Mouse (Mus musculus): ENCODE measurements at regions not wholly inside any gene's neighbourhood (a gene's known extent, or its start where the extent isn't known, plus 50 kb on each side); places are given as distances from the start of the nearest gene placed in this dataset.

GRCm38 (mm10) chr7:77502608-77503007, 1235.2 kb downstream of the Ntrk3 start:
- Histone ChIP-seq H3K9ac (ENCODE audit: insufficient read depth, low read depth, low read length, poor library complexity, severe bottlenecking) (no peak overlapping the region), H3K4me3 (ENCODE audit: insufficient read depth in 1 of 2, low read depth in 1 of 2, low read length in 2 of 2, poor library complexity in 1 of 2, severe bottlenecking in 1 of 2) (no peak overlapping the region), H3K27ac (ENCODE audit: insufficient read depth, low read depth, low read length, poor library complexity, severe bottlenecking) (no peak overlapping the region), H3K4me1 (ENCODE audit: control insufficient read depth in 2 of 2, insufficient read depth in 2 of 2, low read length in 2 of 2, poor library complexity in 1 of 2) (no peaks in the 10 kb centered on the region), H3K36me3 (ENCODE audit: control insufficient read depth, insufficient read depth, low read length, poor library complexity, severe bottlenecking) (no peaks in the 10 kb centered on the region), H3K9me3 (ENCODE audit: control insufficient read depth, insufficient read depth, low read depth, low read length) (no peaks in the 10 kb centered on the region)
- in situ Hi-C loops (cut with MboI; ENCODE audit: low sequenced_read_pairs in 2 of 2, unreplicated experiment in 2 of 2), result no loop called here
- DNase-seq (ENCODE audit: low read depth, low spot score), result no peak
- no peak for TF ChIP-seq ZNF384 (IDR thresholded peaks at IDR 0.05; ENCODE audit: low read depth, low read length)
- no peak for TF ChIP-seq ZC3H11A (IDR thresholded peaks at IDR 0.05; ENCODE audit: borderline replicate concordance, low read depth, low read length)
- no peak for TF ChIP-seq HCFC1 (IDR thresholded peaks at IDR 0.05; ENCODE audit: borderline replicate concordance, insufficient read depth, low read length)
- TF ChIP-seq CHD2 (IDR thresholded peaks at IDR 0.05; ENCODE audit: low read depth, low read length), result no peak
- no peak for TF ChIP-seq MAFK (IDR thresholded peaks at IDR 0.05; ENCODE audit: insufficient read depth, low read depth, low read length)

- no peak overlapping the region for H3K9ac ChIP-seq (ENCODE audit: insufficient read depth, low read depth, low read length, poor library complexity, severe bottlenecking)
- peak; percentile 47 for DNase-seq (ENCODE audit: low read depth, low spot score)
- in situ Hi-C loops (cut with MboI; ENCODE audit: low sequenced_read_pairs in 2 of 2, unreplicated experiment in 2 of 2), result no loop called here
- no peak overlapping the region for H3K27ac ChIP-seq (ENCODE audit: insufficient read depth, low read depth, low read length, poor library complexity, severe bottlenecking)
- H3K36me3 ChIP-seq (ENCODE audit: control insufficient read depth, insufficient read depth, low read length, poor library complexity, severe bottlenecking), result no peaks in the 10 kb centered on the region
- no peaks in the 10 kb centered on the region for H3K9me3 ChIP-seq (ENCODE audit: control insufficient read depth, insufficient read depth, low read depth, low read length)
- H3K4me1 ChIP-seq (ENCODE audit: control insufficient read depth in 2 of 2, insufficient read depth in 2 of 2, low read length in 2 of 2, poor library complexity in 1 of 2), result no peaks in the 10 kb centered on the region
- no peak for TF ChIP-seq CHD2 (IDR thresholded peaks at IDR 0.05; ENCODE audit: low read depth, low read length)
- TF ChIP-seq MAFK (IDR thresholded peaks at IDR 0.05; ENCODE audit: insufficient read depth, low read depth, low read length), result no peak
- no peak for TF ChIP-seq ZNF384 (IDR thresholded peaks at IDR 0.05; ENCODE audit: low read depth, low read length)
- TF ChIP-seq ZC3H11A (IDR thresholded peaks at IDR 0.05; ENCODE audit: borderline replicate concordance, low read depth, low read length), result no peak
- no peak for TF ChIP-seq HCFC1 (IDR thresholded peaks at IDR 0.05; ENCODE audit: borderline replicate concordance, insufficient read depth, low read length)
- no peak overlapping the region for H3K4me3 ChIP-seq (ENCODE audit: insufficient read depth in 1 of 2, low read depth in 1 of 2, low read length in 2 of 2, poor library complexity in 1 of 2, severe bottlenecking in 1 of 2)
Observed at GRCm38 (mm10) chr7:77495066-77495465, 1242.7 kb downstream of the Ntrk3 start.

GRCm38 (mm10) chr7:77477519-77477918, 1247.8 kb downstream of the Agbl1 start:
- Histone ChIP-seq H3K4me1 (ENCODE audit: control insufficient read depth in 2 of 2, insufficient read depth in 2 of 2, low read length in 2 of 2, poor library complexity in 1 of 2) (no peaks in the 10 kb centered on the region), H3K36me3 (ENCODE audit: control insufficient read depth, insufficient read depth, low read length, poor library complexity, severe bottlenecking) (no peaks in the 10 kb centered on the region), H3K4me3 (ENCODE audit: insufficient read depth in 1 of 2, low read depth in 1 of 2, low read length in 2 of 2, poor library complexity in 1 of 2, severe bottlenecking in 1 of 2) (no peak overlapping the region), H3K27ac (ENCODE audit: insufficient read depth, low read depth, low read length, poor library complexity, severe bottlenecking) (no peak overlapping the region), H3K9ac (ENCODE audit: insufficient read depth, low read depth, low read length, poor library complexity, severe bottlenecking) (no peak overlapping the region), H3K9me3 (ENCODE audit: control insufficient read depth, insufficient read depth, low read depth, low read length) (no peaks in the 10 kb centered on the region)
- in situ Hi-C loops (cut with MboI; ENCODE audit: low sequenced_read_pairs in 2 of 2, unreplicated experiment in 2 of 2), result no loop called here
- TF ChIP-seq MAFK (IDR thresholded peaks at IDR 0.05; ENCODE audit: insufficient read depth, low read depth, low read length), result no peak
- DNase-seq (ENCODE audit: low read depth, low spot score), result no peak

- Histone ChIP-seq H3K36me3 (ENCODE audit: control insufficient read depth, insufficient read depth, low read length, poor library complexity, severe bottlenecking) (no peaks in the 10 kb centered on the region), H3K4me3 (ENCODE audit: insufficient read depth in 1 of 2, low read depth in 1 of 2, low read length in 2 of 2, poor library complexity in 1 of 2, severe bottlenecking in 1 of 2) (no peak overlapping the region), H3K9ac (ENCODE audit: insufficient read depth, low read depth, low read length, poor library complexity, severe bottlenecking) (no peak overlapping the region), H3K4me1 (ENCODE audit: control insufficient read depth in 2 of 2, insufficient read depth in 2 of 2, low read length in 2 of 2, poor library complexity in 1 of 2) (no peaks in the 10 kb centered on the region), H3K27ac (ENCODE audit: insufficient read depth, low read depth, low read length, poor library complexity, severe bottlenecking) (no peak overlapping the region), H3K9me3 (ENCODE audit: control insufficient read depth, insufficient read depth, low read depth, low read length) (no peaks in the 10 kb centered on the region)
- no peak for DNase-seq (ENCODE audit: low read depth, low spot score)
- TF ChIP-seq ZC3H11A (IDR thresholded peaks at IDR 0.05; ENCODE audit: borderline replicate concordance, low read depth, low read length) (no peak), HCFC1 (IDR thresholded peaks at IDR 0.05; ENCODE audit: borderline replicate concordance, insufficient read depth, low read length) (no peak)
- in situ Hi-C loops (cut with MboI; ENCODE audit: low sequenced_read_pairs in 2 of 2, unreplicated experiment in 2 of 2), result no loop called here
Observed at GRCm38 (mm10) chr7:77446052-77446367, 1216.3 kb downstream of the Agbl1 start.

GRCm38 (mm10) chr7:77445352-77446051, 1215.8 kb downstream of the Agbl1 start:
- Histone ChIP-seq H3K9ac (ENCODE audit: insufficient read depth, low read depth, low read length, poor library complexity, severe bottlenecking) (no peak overlapping the region), H3K4me1 (ENCODE audit: control insufficient read depth in 2 of 2, insufficient read depth in 2 of 2, low read length in 2 of 2, poor library complexity in 1 of 2) (no peaks in the 10 kb centered on the region), H3K36me3 (ENCODE audit: control insufficient read depth, insufficient read depth, low read length, poor library complexity, severe bottlenecking) (no peaks in the 10 kb centered on the region), H3K4me3 (ENCODE audit: insufficient read depth in 1 of 2, low read depth in 1 of 2, low read length in 2 of 2, poor library complexity in 1 of 2, severe bottlenecking in 1 of 2) (no peak overlapping the region), H3K27ac (ENCODE audit: insufficient read depth, low read depth, low read length, poor library complexity, severe bottlenecking) (no peak overlapping the region), H3K9me3 (ENCODE audit: control insufficient read depth, insufficient read depth, low read depth, low read length) (no peaks in the 10 kb centered on the region)
- in situ Hi-C loops (cut with MboI; ENCODE audit: low sequenced_read_pairs in 2 of 2, unreplicated experiment in 2 of 2), result no loop called here
- TF ChIP-seq CHD2 (IDR thresholded peaks at IDR 0.05; ENCODE audit: low read depth, low read length), result no peak
- TF ChIP-seq ZNF384 (IDR thresholded peaks at IDR 0.05; ENCODE audit: low read depth, low read length), result no peak
- no peak for TF ChIP-seq HCFC1 (IDR thresholded peaks at IDR 0.05; ENCODE audit: borderline replicate concordance, insufficient read depth, low read length)
- TF ChIP-seq ZC3H11A (IDR thresholded peaks at IDR 0.05; ENCODE audit: borderline replicate concordance, low read depth, low read length), result no peak
- no peak for TF ChIP-seq MAFK (IDR thresholded peaks at IDR 0.05; ENCODE audit: insufficient read depth, low read depth, low read length)
- no peak for DNase-seq (ENCODE audit: low read depth, low spot score)
